ENCODE assay signal across 20 mouse cellular contexts in genomic region chr1:133121246-133121645, GRCm38 (mm10). TPM values are rescaled to one million over a fixed set of nuclear protein-coding genes. Genes with fewer than 3 reads are reported as not detected.
"Had no signal": no experiment of that assay in that cellular context is flagged by ENCODE, and none has a peak within 500 bp of the region (broad histone marks: within the 10 kb centered on the region; RNA-seq: fewer than 3 reads in every experiment).

No protein-coding gene starts in this region.

- H3K9me3 ChIP-seq: limb, embryonic 10.5 days; liver, embryonic 13.5 days; midbrain, embryonic 12.5 days; midbrain, embryonic 15.5 days; neural tube, embryonic 12.5 days; neural tube, embryonic 15.5 days had no signal

- H3K4me3 ChIP-seq: layer of hippocampus, adult 2 months; limb, embryonic 10.5 days; limb, embryonic 13.5 days; liver, embryonic 13.5 days; midbrain, embryonic 12.5 days; midbrain, embryonic 15.5 days; neural tube, embryonic 12.5 days; neural tube, embryonic 15.5 days had no signal

- H3K4me1 ChIP-seq: midbrain, embryonic 12.5 days; midbrain, embryonic 15.5 days; neural tube, embryonic 12.5 days; neural tube, embryonic 15.5 days had no signal

- H3K27me3 ChIP-seq: limb, embryonic 13.5 days; liver, embryonic 13.5 days; midbrain, embryonic 12.5 days; midbrain, embryonic 15.5 days; neural tube, embryonic 12.5 days; neural tube, embryonic 15.5 days had no signal

- H3K27ac ChIP-seq: kidney, postnatal 0 days; layer of hippocampus, adult 2 months; limb, embryonic 10.5 days; limb, embryonic 13.5 days; liver, embryonic 13.5 days; macrophage; midbrain, embryonic 12.5 days; midbrain, embryonic 15.5 days; neural tube, embryonic 12.5 days; neural tube, embryonic 15.5 days; stomach, postnatal 0 days had no signal

- H3K9ac ChIP-seq: limb, embryonic 13.5 days; liver, embryonic 13.5 days; midbrain, embryonic 12.5 days; midbrain, embryonic 15.5 days; neural tube, embryonic 12.5 days; neural tube, embryonic 15.5 days had no signal

- H3K4me2 ChIP-seq: limb, embryonic 13.5 days; liver, embryonic 13.5 days; midbrain, embryonic 12.5 days; midbrain, embryonic 15.5 days; neural tube, embryonic 12.5 days; neural tube, embryonic 15.5 days had no signal

- ATAC-seq: intestine, postnatal 0 days; midbrain, embryonic 15.5 days had no signal

- DNase-seq: kidney, adult 2 months; layer of hippocampus, adult 9-11 months; liver, embryonic 13.5 days; lung, adult 18-20 months; right cerebral cortex, adult 18-20 months; right cerebral cortex, postnatal 14 days; right cerebral cortex, postnatal 4 days; thymus, adult 2 months; thymus, postnatal 25 days had no signal

- H3K36me3 ChIP-seq: limb, embryonic 10.5 days; limb, embryonic 13.5 days; liver, embryonic 13.5 days; midbrain, embryonic 12.5 days; midbrain, embryonic 15.5 days; neural tube, embryonic 12.5 days; neural tube, embryonic 15.5 days had no signal

RNA-seq across cellular contexts. Expression of gene Plekha6, which starts 42.8 kb away (rescaled TPM):
- polyA plus RNA-seq: macrophage had no signal
